Comparison of ENCODE assay signal across 16 mouse cellular contexts in the genomic region with DNA sequence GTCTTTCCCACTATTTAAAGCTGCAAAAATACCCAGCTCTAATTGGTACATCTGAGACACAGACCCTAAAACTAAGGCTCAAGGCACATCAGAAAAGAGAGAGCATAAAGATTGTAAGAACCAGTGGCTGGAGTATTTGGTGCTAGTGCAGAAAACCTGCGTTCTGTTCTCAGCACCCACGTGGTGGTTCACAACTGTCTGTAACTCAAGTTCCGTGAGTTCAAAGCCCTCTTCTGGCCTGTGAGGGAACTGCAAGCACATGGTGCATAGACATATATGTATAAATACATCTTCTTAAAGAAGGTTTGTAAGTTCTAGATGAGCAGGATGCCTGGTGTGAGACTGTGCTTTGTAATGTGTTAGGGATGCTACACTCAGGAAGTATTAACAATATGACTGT. TPM values are rescaled to one million over a fixed set of nuclear protein-coding genes. Genes with fewer than 3 reads are reported as not detected.
DNase-seq lines count a peak whose midpoint lies in the region; ATAC-seq and TF ChIP-seq lines count a peak whose summit lies in the region.
"Had no signal": no experiment of that assay in that cellular context is flagged by ENCODE, and none has a peak within 500 bp of the region (broad histone marks: within the 10 kb centered on the region; RNA-seq: fewer than 3 reads in every experiment).

No protein-coding gene starts in this region.

- no peak overlapping the region for H3K4me3 ChIP-seq in left cerebral cortex, adult 2 months
- no peak overlapping the region for H3K4me3 ChIP-seq in kidney, embryonic 16.5 days (ENCODE audit: low read length)
- H3K4me3 ChIP-seq: gastrocnemius, adult 2 months; kidney, embryonic 15.5 days; limb, embryonic 15.5 days had no signal

- peaks cover 3% of the 10 kb centered on the region; the same call in 1 of the 2 replicates for H3K36me3 ChIP-seq in kidney, embryonic 16.5 days (ENCODE audit: insufficient read depth, low read length)
- H3K36me3 ChIP-seq: limb, embryonic 15.5 days had no signal

- peaks cover 3% of the 10 kb centered on the region for H3K9me3 ChIP-seq in kidney, embryonic 16.5 days (ENCODE audit: low read length)
- H3K9me3 ChIP-seq: G1E; kidney, embryonic 15.5 days; limb, embryonic 15.5 days had no signal

- ATAC-seq in kidney, embryonic 16.5 days (ENCODE audit: low FRiP score, low TSS enrichment), result no peak
- ATAC-seq: forebrain, embryonic 16.5 days; inflammation-experienced regulatory T-cells, adult 6 months had no signal

- no peaks in the 10 kb centered on the region for H3K27me3 ChIP-seq in kidney, embryonic 16.5 days (ENCODE audit: insufficient read depth, low read length)
- H3K27me3 ChIP-seq: kidney, embryonic 15.5 days; limb, embryonic 15.5 days had no signal

- H3K4me1 ChIP-seq in kidney, embryonic 16.5 days (ENCODE audit: insufficient read depth, low read length), result peaks cover 8% of the 10 kb centered on the region; the same call in 1 of the 2 replicates

- peak overlapping the region; percentile 60 for H3K27ac ChIP-seq in left cerebral cortex, adult 2 months
- H3K27ac ChIP-seq in kidney, embryonic 16.5 days (ENCODE audit: low read length), result no peak overlapping the region
- H3K27ac ChIP-seq: gastrocnemius, adult 2 months; kidney, embryonic 15.5 days; limb, embryonic 15.5 days had no signal

- H3K4me2 ChIP-seq in kidney, embryonic 16.5 days (replicated peaks; ENCODE audit: low read depth, low read length), result no peak overlapping the region
- H3K4me2 ChIP-seq: kidney, embryonic 15.5 days; limb, embryonic 15.5 days had no signal

- 88% methylated on average over 3 of the region's 3 CpGs for WGBS in kidney, embryonic 16.5 days

- DNase-seq in left cerebral cortex, adult 2 months (ENCODE audit: extremely low spot score in 1 of 2, low spot score in 2 of 2), result no peak
- DNase-seq in left cerebral cortex, postnatal 10 days (ENCODE audit: extremely low spot score in 1 of 2, low spot score in 2 of 2), result no peak
- DNase-seq in 3T3-L1 (ENCODE audit: low read depth, low spot score) (peak; percentile 24), A20 (ENCODE audit: low read depth, low spot score) (peak; percentile 32), WW6 (ENCODE audit: low read depth, low spot score) (peak; percentile 31)
- no peak for DNase-seq in right cerebral cortex, postnatal 25 days
- DNase-seq: cerebellum, postnatal 25 days; gastrocnemius, adult 2 months; heart, postnatal 14 days; spleen, adult 18-20 months had no signal

- H3K9ac ChIP-seq in kidney, embryonic 16.5 days (replicated peaks; ENCODE audit: low read length), result no peak overlapping the region
- H3K9ac ChIP-seq: kidney, embryonic 15.5 days; limb, embryonic 15.5 days had no signal

- intact Hi-C loops in left cerebral cortex, adult 2 months (cut with DNase I), result no loop called here
- intact Hi-C loops in left cerebral cortex, postnatal 10 days (cut with DNase I), result no loop called here

- peak; percentile 8 for TF ChIP-seq CTCF in left cerebral cortex, adult 2 months (IDR thresholded peaks at IDR 0.05)

RNA-seq across cellular contexts. Expression of a gene that starts 8.7 kb away (rescaled TPM):
- total RNA-seq in left cerebral cortex, adult 2 months (2021), result 10 to 100 TPM; 56.7 to 56.8 TPM
- 10 to 100 TPM; 57.2 to 61.5 TPM for total RNA-seq in left cerebral cortex, postnatal 10 days (2021)
- polyA plus RNA-seq in kidney, embryonic 16.5 days (2015; fragmentation: Nextera tagmentation; extraction: Ambion mirVana), result 21.6 and 25.6 TPM in 2 replicates

Comparison
In these comparisons a context has a peak if more than half of its experiments do, and no peak if none do; other contexts are left out.
1. DNase-seq: peak in 3T3-L1 (single experiment), A20 (single experiment) and WW6 (single experiment); none in left cerebral cortex, adult 2 months (0 of 2), left cerebral cortex, postnatal 10 days (0 of 2) and right cerebral cortex, postnatal 25 days (single experiment).